8 mouse cellular contexts compared by ENCODE assay signal in genomic region chr4:44083945-44084344, GRCm38 (mm10). TPM values are rescaled to one million over a fixed set of nuclear protein-coding genes. Genes with fewer than 3 reads are reported as not detected.
DNase-seq lines count a peak whose midpoint lies in the region; ATAC-seq and TF ChIP-seq lines count a peak whose summit lies in the region.

Gne (minus strand) TSS chr4:44084177.

- DNase-seq in 3134 (ENCODE audit: extremely low read depth, insufficient read length, low spot score) (peak; percentile 70), MEL (ENCODE audit: low read depth, low spot score) (no peak), adipocyte (ENCODE audit: low spot score) (no peak)
- DNase-seq in left cerebral cortex, postnatal 4 days = no peak
- DNase-seq in midbrain, embryonic 11.5 days (ENCODE audit: low spot score, missing footprints) = peak; percentile 73
- no peak for DNase-seq in T-cell, adult 2 months (ENCODE audit: low spot score)

- H3K79me2 ChIP-seq in MEL (ENCODE audit: control insufficient read depth, insufficient read depth, low read length, poor library complexity) = no peaks in the 10 kb centered on the region

- no peak for TF ChIP-seq CTCF in MEL (IDR thresholded peaks at IDR 0.05 in 2 of 3, conservative IDR thresholded peaks at IDR 0.05 in 1 of 3; ENCODE audit: control insufficient read depth in 1 of 3, insufficient read depth in 1 of 3, low read depth in 2 of 3, low read length in 3 of 3, poor library complexity in 1 of 3, severe bottlenecking in 1 of 3)

- 19% methylated on average over 11 of the region's 11 CpGs for WGBS in forebrain, embryonic 15.5 days
- 25% methylated on average over 11 of the region's 11 CpGs for WGBS in hindbrain, embryonic 15.5 days
- WGBS in midbrain, embryonic 11.5 days = 19% methylated on average over 11 of the region's 11 CpGs

- no peak within 1 kb of the TSS for H3K4me3 ChIP-seq in MEL (ENCODE audit: control insufficient read depth in 1 of 2, insufficient read depth in 1 of 2, low read depth in 2 of 2, low read length in 2 of 2)
- H3K4me3 ChIP-seq in forebrain, embryonic 15.5 days = no peak within 1 kb of the TSS
- H3K4me3 ChIP-seq in hindbrain, embryonic 15.5 days = no peak within 1 kb of the TSS
- no peak within 1 kb of the TSS for H3K4me3 ChIP-seq in midbrain, embryonic 11.5 days (ENCODE audit: low read depth, low read length)

- H3K4me1 ChIP-seq in MEL (ENCODE audit: control insufficient read depth in 1 of 2, insufficient read depth in 2 of 2, low read length in 2 of 2) = no peaks in the 10 kb centered on the region
- H3K4me1 ChIP-seq in forebrain, embryonic 15.5 days = no peaks in the 10 kb centered on the region
- no peaks in the 10 kb centered on the region for H3K4me1 ChIP-seq in hindbrain, embryonic 15.5 days (replicated peaks)
- no peaks in the 10 kb centered on the region for H3K4me1 ChIP-seq in midbrain, embryonic 11.5 days (ENCODE audit: control insufficient read depth, insufficient read depth, low read length)

- H3K9ac ChIP-seq in MEL (ENCODE audit: control insufficient read depth, low read depth, low read length, poor library complexity, severe bottlenecking) = no peak within 1 kb of the TSS
- no peak within 1 kb of the TSS for H3K9ac ChIP-seq in forebrain, embryonic 15.5 days (replicated peaks)
- no peak within 1 kb of the TSS for H3K9ac ChIP-seq in hindbrain, embryonic 15.5 days
- H3K9ac ChIP-seq in midbrain, embryonic 11.5 days (ENCODE audit: low read length) = no peak within 1 kb of the TSS

- TF ChIP-seq POLR2A in MEL (IDR thresholded peaks at IDR 0.05; ENCODE audit: control insufficient read depth in 1 of 2, insufficient read depth in 1 of 2, low read depth in 1 of 2, low read length in 2 of 2, poor library complexity in 1 of 2) = no peak

- peaks cover 3 to 14% of the 10 kb centered on the region in 2 experiments for H3K27me3 ChIP-seq in MEL (ENCODE audit: control insufficient read depth in 1 of 2, insufficient read depth in 2 of 2, low read length in 2 of 2)
- no peaks in the 10 kb centered on the region for H3K27me3 ChIP-seq in forebrain, embryonic 15.5 days
- H3K27me3 ChIP-seq in hindbrain, embryonic 15.5 days = no peaks in the 10 kb centered on the region
- no peaks in the 10 kb centered on the region for H3K27me3 ChIP-seq in midbrain, embryonic 11.5 days (ENCODE audit: control insufficient read depth, insufficient read depth, low read length)

- H3K9me3 ChIP-seq in MEL (replicated peaks; ENCODE audit: insufficient read depth, low read length) = no peaks in the 10 kb centered on the region
- H3K9me3 ChIP-seq in forebrain, embryonic 15.5 days = no peaks in the 10 kb centered on the region
- H3K9me3 ChIP-seq in hindbrain, embryonic 15.5 days = no peaks in the 10 kb centered on the region
- H3K9me3 ChIP-seq in midbrain, embryonic 11.5 days (ENCODE audit: control insufficient read depth, low read length) = no peaks in the 10 kb centered on the region

- intact Hi-C loops in left cerebral cortex, postnatal 4 days (cut with DNase I) = no loop called here

- no peak for ATAC-seq in forebrain, embryonic 15.5 days (replicated peaks)
- no peak for ATAC-seq in hindbrain, embryonic 15.5 days (ENCODE audit: low FRiP score, low read depth)
- no peak for ATAC-seq in midbrain, embryonic 11.5 days (ENCODE audit: low FRiP score)

- no peak for TF ChIP-seq RAD21 in MEL (IDR thresholded peaks at IDR 0.05; ENCODE audit: low read depth, low read length)

- no peak within 1 kb of the TSS for H3K27ac ChIP-seq in MEL (ENCODE audit: control insufficient read depth, low read depth, low read length)
- no peak within 1 kb of the TSS for H3K27ac ChIP-seq in forebrain, embryonic 15.5 days (replicated peaks)
- no peak within 1 kb of the TSS for H3K27ac ChIP-seq in hindbrain, embryonic 15.5 days (replicated peaks)
- no peak within 1 kb of the TSS for H3K27ac ChIP-seq in midbrain, embryonic 11.5 days (ENCODE audit: low read depth, low read length)

- no peak within 1 kb of the TSS for H3K4me2 ChIP-seq in forebrain, embryonic 15.5 days (replicated peaks)
- no peak within 1 kb of the TSS for H3K4me2 ChIP-seq in hindbrain, embryonic 15.5 days
- no peak within 1 kb of the TSS for H3K4me2 ChIP-seq in midbrain, embryonic 11.5 days

- no peaks in the 10 kb centered on the region for H3K36me3 ChIP-seq in MEL (ENCODE audit: control insufficient read depth in 1 of 2, insufficient read depth in 2 of 2, low read length in 2 of 2)
- H3K36me3 ChIP-seq in forebrain, embryonic 15.5 days = no peaks in the 10 kb centered on the region
- no peaks in the 10 kb centered on the region for H3K36me3 ChIP-seq in hindbrain, embryonic 15.5 days
- no peaks in the 10 kb centered on the region for H3K36me3 ChIP-seq in midbrain, embryonic 11.5 days (ENCODE audit: control insufficient read depth, insufficient read depth, low read length)

- TF ChIP-seq EP300 in MEL (IDR thresholded peaks at IDR 0.05; ENCODE audit: low read depth in 1 of 2, low read length in 2 of 2) = no peak

TF ChIP-seq in MEL, 35 proteins besides CTCF, POLR2A, EP300 and RAD21:
- TF ChIP-seq NELFE (IDR thresholded peaks at IDR 0.05; ENCODE audit: low read depth, low read length) = no peak
- TF ChIP-seq TAL1 (IDR thresholded peaks at IDR 0.05; ENCODE audit: low read length) = no peak
- no peak for TF ChIP-seq JUND (IDR thresholded peaks at IDR 0.05; ENCODE audit: low read depth, low read length)
- no peak for TF ChIP-seq KAT2A (conservative IDR thresholded peaks at IDR 0.05; ENCODE audit: low read depth, low read length)
- no peak for TF ChIP-seq ETS1 (IDR thresholded peaks at IDR 0.05; ENCODE audit: low read depth, low read length)
- TF ChIP-seq USF1 (IDR thresholded peaks at IDR 0.05; ENCODE audit: low read depth, low read length) = no peak
- no peak for TF ChIP-seq POLR2AphosphoS5 (IDR thresholded peaks at IDR 0.05; ENCODE audit: borderline replicate concordance, low read depth, low read length)
- TF ChIP-seq E2F4 (IDR thresholded peaks at IDR 0.05; ENCODE audit: borderline replicate concordance, low read depth, low read length) = no peak
- no peak for TF ChIP-seq GABPA (IDR thresholded peaks at IDR 0.05; ENCODE audit: low read depth, low read length)
- no peak for TF ChIP-seq MXI1 (IDR thresholded peaks at IDR 0.05; ENCODE audit: low read depth, low read length)
- TF ChIP-seq ZMIZ1 (IDR thresholded peaks at IDR 0.05; ENCODE audit: low read depth, low read length) = no peak

RNA-seq across cellular contexts. Expression of gene Gne, which starts in this region (rescaled TPM):
- total RNA-seq in MEL (2012; rRNA removed) = 28.2 and 32.4 TPM in 2 replicates
- polyA plus RNA-seq in MEL (2012; ENCODE audit: insufficient read depth in 1 of 2, insufficient read length in 2 of 2, low read depth in 1 of 2, low replicate concordance in 2 of 2, missing spikeins in 1 of 2) = 100 to 1,000 TPM in 1 of 2 experiments, 10 to 100 TPM in 1; 53.0 to 127 TPM
- polyA plus RNA-seq in forebrain, embryonic 15.5 days (2015; fragmentation: Nextera tagmentation; extraction: Ambion mirVana) = 24.6 and 26.3 TPM in 2 replicates
- 25.1 and 28.6 TPM in 2 replicates for polyA plus RNA-seq in hindbrain, embryonic 15.5 days (2015; fragmentation: Nextera tagmentation; extraction: Ambion mirVana)
- total RNA-seq in left cerebral cortex, postnatal 4 days (2021) = 10 to 100 TPM; 46.3 to 51.6 TPM
- polyA plus RNA-seq in midbrain, embryonic 11.5 days (2014; fragmentation: Nextera tagmentation; extraction: Ambion mirVana) = 15.1 and 18.1 TPM in 2 replicates

Comparison
In these comparisons a context has a peak if more than half of its experiments do, and no peak if none do; other contexts are left out.
1. DNase-seq: peak in 3134 (single experiment) and midbrain, embryonic 11.5 days (single experiment); none in MEL (single experiment), left cerebral cortex, postnatal 4 days (single experiment), T-cell, adult 2 months (single experiment) and adipocyte (single experiment).